In the genomic region with DNA sequence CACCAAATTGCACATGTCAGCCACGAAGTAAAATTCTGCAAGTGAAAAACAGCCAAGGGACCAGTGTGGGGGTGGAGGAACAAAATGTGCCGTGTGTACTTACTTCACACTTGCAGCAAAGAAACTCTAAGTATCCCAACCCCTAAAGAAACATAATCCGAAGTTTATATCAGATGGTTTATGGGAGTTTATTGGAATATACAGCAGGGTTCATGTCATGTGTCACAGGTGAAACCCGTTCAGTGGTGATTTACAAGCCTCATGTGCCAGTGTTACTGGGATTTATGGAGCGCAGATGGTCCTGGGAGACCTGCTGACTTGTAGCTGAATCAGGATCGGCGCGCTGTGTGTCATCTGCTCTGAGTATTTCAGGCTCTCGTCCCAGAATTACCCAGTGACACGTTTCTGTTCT, we compare ENCODE assay signal across 11 mouse cellular contexts.
DNase-seq lines count a peak whose midpoint lies in the region; ATAC-seq and TF ChIP-seq lines count a peak whose summit lies in the region.
"Had no signal": no experiment of that assay in that cellular context is flagged by ENCODE, and none has a peak within 500 bp of the region (broad histone marks: within the 10 kb centered on the region; RNA-seq: fewer than 3 reads in every experiment).

No protein-coding gene starts in this region.

- H3K27ac ChIP-seq in kidney, embryonic 14.5 days (ENCODE audit: low read depth, low read length): no peak overlapping the region
- H3K27ac ChIP-seq in neural tube, embryonic 14.5 days (ENCODE audit: low read depth, low read length): no peak overlapping the region
- H3K27ac ChIP-seq in intestine, postnatal 0 days (ENCODE audit: low read depth, low read length): no peak overlapping the region
- H3K27ac ChIP-seq: heart, embryonic 15.5 days; limb, embryonic 15.5 days had no signal

- H3K9ac ChIP-seq in kidney, embryonic 14.5 days (ENCODE audit: low read depth, low read length): no peak overlapping the region
- H3K9ac ChIP-seq in neural tube, embryonic 14.5 days (replicated peaks; ENCODE audit: low read depth, low read length): no peak overlapping the region
- no peak overlapping the region for H3K9ac ChIP-seq in intestine, postnatal 0 days (ENCODE audit: low read depth, low read length)
- H3K9ac ChIP-seq: heart, embryonic 15.5 days; limb, embryonic 15.5 days had no signal

- TF ChIP-seq CTCF in intestine, postnatal 0 days (IDR thresholded peaks at IDR 0.05; ENCODE audit: low read depth): no peak

- no peaks in the 10 kb centered on the region for H3K9me3 ChIP-seq in kidney, embryonic 14.5 days (ENCODE audit: control insufficient read depth, low read length)
- H3K9me3 ChIP-seq in neural tube, embryonic 14.5 days (ENCODE audit: control insufficient read depth, low read length): no peaks in the 10 kb centered on the region
- no peaks in the 10 kb centered on the region for H3K9me3 ChIP-seq in intestine, postnatal 0 days (ENCODE audit: control insufficient read depth)
- H3K9me3 ChIP-seq: heart, embryonic 15.5 days; limb, embryonic 15.5 days had no signal

- peak; percentile 76 for ATAC-seq in kidney, embryonic 14.5 days (ENCODE audit: low FRiP score, low TSS enrichment)
- ATAC-seq in neural tube, embryonic 14.5 days (ENCODE audit: low read depth): peak; percentile 71; the same call in 1 of the 2 replicates
- no peak for ATAC-seq in intestine, postnatal 0 days
- ATAC-seq: CD4-positive, CD25-positive, alpha-beta regulatory T cell, adult 4 months had no signal

- DNase-seq in kidney, adult 18-20 months: no peak
- DNase-seq in cerebellum, adult 9-11 months: peak; percentile 91
- DNase-seq in layer of hippocampus, adult 9-11 months: peak; percentile 73
- DNase-seq in testis, postnatal 10 days (ENCODE audit: low spot score): no peak
- DNase-seq in lung, postnatal 25 days (ENCODE audit: low spot score): no peak

- 0 out of 2 replicates have a peak, but pooled peaks cover 6% of the 10 kb centered on the region for H3K4me1 ChIP-seq in kidney, embryonic 14.5 days (ENCODE audit: control insufficient read depth, insufficient read depth, low read length)
- 0 out of 2 replicates have a peak, but pooled peaks cover 2% of the 10 kb centered on the region for H3K4me1 ChIP-seq in neural tube, embryonic 14.5 days (ENCODE audit: control insufficient read depth, insufficient read depth, low read length)
- no peaks in the 10 kb centered on the region for H3K4me1 ChIP-seq in intestine, postnatal 0 days (replicated peaks; ENCODE audit: control insufficient read depth, insufficient read depth, low read length)
- H3K4me1 ChIP-seq: heart, embryonic 15.5 days had no signal

- H3K27me3 ChIP-seq in kidney, embryonic 14.5 days (ENCODE audit: control insufficient read depth, insufficient read depth, low read length): no peaks in the 10 kb centered on the region
- no peaks in the 10 kb centered on the region for H3K27me3 ChIP-seq in neural tube, embryonic 14.5 days (ENCODE audit: control insufficient read depth, insufficient read depth, low read length)
- H3K27me3 ChIP-seq in intestine, postnatal 0 days (replicated peaks; ENCODE audit: control insufficient read depth, insufficient read depth, low read length): no peaks in the 10 kb centered on the region
- H3K27me3 ChIP-seq: heart, embryonic 15.5 days; limb, embryonic 15.5 days had no signal

- 23% methylated on average over 10 of the region's 10 CpGs for WGBS in kidney, embryonic 14.5 days
- 29% methylated on average over 10 of the region's 10 CpGs for WGBS in neural tube, embryonic 14.5 days
- WGBS in intestine, postnatal 0 days: 65% methylated on average over 10 of the region's 10 CpGs

- H3K36me3 ChIP-seq in kidney, embryonic 14.5 days (ENCODE audit: control insufficient read depth, insufficient read depth, low read length): no peaks in the 10 kb centered on the region
- H3K36me3 ChIP-seq in neural tube, embryonic 14.5 days (ENCODE audit: control insufficient read depth, insufficient read depth, low read length): no peaks in the 10 kb centered on the region
- H3K36me3 ChIP-seq in intestine, postnatal 0 days (ENCODE audit: control insufficient read depth, insufficient read depth): no peaks in the 10 kb centered on the region
- H3K36me3 ChIP-seq: heart, embryonic 15.5 days; limb, embryonic 15.5 days had no signal

- no peak overlapping the region for H3K4me2 ChIP-seq in kidney, embryonic 14.5 days (replicated peaks; ENCODE audit: low read depth, low read length)
- H3K4me2 ChIP-seq in neural tube, embryonic 14.5 days (ENCODE audit: low read depth, low read length): no peak overlapping the region
- H3K4me2 ChIP-seq in intestine, postnatal 0 days (replicated peaks; ENCODE audit: low read depth): no peak overlapping the region
- H3K4me2 ChIP-seq: heart, embryonic 15.5 days; limb, embryonic 15.5 days had no signal

- H3K4me3 ChIP-seq in kidney, embryonic 14.5 days (ENCODE audit: low read length): no peak overlapping the region
- no peak overlapping the region for H3K4me3 ChIP-seq in neural tube, embryonic 14.5 days (ENCODE audit: low read depth, low read length)
- H3K4me3 ChIP-seq in intestine, postnatal 0 days (ENCODE audit: low read depth, low read length): no peak overlapping the region
- H3K4me3 ChIP-seq: heart, embryonic 15.5 days; limb, embryonic 15.5 days had no signal

Comparison
In these comparisons a context has a peak if more than half of its experiments do, and no peak if none do; other contexts are left out.
1. DNase-seq: peak in cerebellum, adult 9-11 months (single experiment) and layer of hippocampus, adult 9-11 months (single experiment); none in kidney, adult 18-20 months (single experiment), testis, postnatal 10 days (single experiment) and lung, postnatal 25 days (single experiment).